Mouse (Mus musculus): Measurements from ENCODE around the gene Atp6v0a4. TPM values are rescaled to one million over a fixed set of nuclear protein-coding genes. Genes with fewer than 3 reads are reported as not detected.
A peak's percentile ranks its signal among the peaks of the same experiment; 100 is the strongest.

Gene Atp6v0a4
- total and polyA plus RNA-seq, 2 experiments from 2014 or later = 0.29 to 0.42 TPM

GRCm38 (mm10) chr6:38129883-38130282 is 5.5 kb upstream of the Atp6v0a4 start:
- ATAC-seq (no peak), DNase-seq (ENCODE audit: low spot score) (no peak)
- H3K4me2 ChIP-seq (ENCODE audit: low read depth, low read length) = no peak overlapping the region
- 96% methylated on average over 5 of the region's 5 CpGs for WGBS
- no peak overlapping the region for H3K4me3 ChIP-seq (ENCODE audit: low read length)
- peaks cover 30% of the 10 kb centered on the region; the same call in 1 of the 2 replicates for H3K36me3 ChIP-seq (ENCODE audit: insufficient read depth, low read length)
- no peaks in the 10 kb centered on the region for H3K9me3 ChIP-seq (ENCODE audit: low read length)
- H3K9ac ChIP-seq (replicated peaks; ENCODE audit: low read length) = no peak overlapping the region
- H3K4me1 ChIP-seq (ENCODE audit: insufficient read depth, low read length) = no peaks in the 10 kb centered on the region
- H3K27ac ChIP-seq = no peak overlapping the region
- no peaks in the 10 kb centered on the region for H3K27me3 ChIP-seq (ENCODE audit: insufficient read depth, low read length)
- TF ChIP-seq CTCF (IDR thresholded peaks at IDR 0.05; ENCODE audit: low read depth) = peak; percentile 28

- no peaks in the 10 kb centered on the region for H3K9me3 ChIP-seq (ENCODE audit: low read length)
- H3K27me3 ChIP-seq (ENCODE audit: insufficient read depth, low read length) = no peaks in the 10 kb centered on the region
- DNase-seq (ENCODE audit: low spot score) (no peak), ATAC-seq (no peak)
- H3K4me1 ChIP-seq (ENCODE audit: insufficient read depth, low read length) = no peaks in the 10 kb centered on the region
- TF ChIP-seq CTCF (IDR thresholded peaks at IDR 0.05; ENCODE audit: low read depth) = no peak
- peaks cover 30% of the 10 kb centered on the region; the same call in 1 of the 2 replicates for H3K36me3 ChIP-seq (ENCODE audit: insufficient read depth, low read length)
- no peak overlapping the region for H3K4me2 ChIP-seq (ENCODE audit: low read depth, low read length)
- H3K27ac ChIP-seq = no peak overlapping the region
- 84% methylated on average over 14 of the region's 14 CpGs for WGBS
- no peak overlapping the region for H3K4me3 ChIP-seq (ENCODE audit: low read length)
- H3K9ac ChIP-seq (replicated peaks; ENCODE audit: low read length) = no peak overlapping the region
Measured at GRCm38 (mm10) chr6:38128115-38128514, 3.7 kb upstream of the Atp6v0a4 start.

- 93% methylated on average over 3 of the region's 3 CpGs for WGBS
- no peak overlapping the region for H3K27ac ChIP-seq
- H3K4me2 ChIP-seq (ENCODE audit: low read depth, low read length) = no peak overlapping the region
- no peak for TF ChIP-seq CTCF (IDR thresholded peaks at IDR 0.05; ENCODE audit: low read depth)
- no peak overlapping the region for H3K4me3 ChIP-seq (ENCODE audit: low read length)
- no peak overlapping the region for H3K9ac ChIP-seq (replicated peaks; ENCODE audit: low read length)
- H3K9me3 ChIP-seq (ENCODE audit: low read length) = no peaks in the 10 kb centered on the region
- H3K4me1 ChIP-seq (ENCODE audit: insufficient read depth, low read length) = no peaks in the 10 kb centered on the region
- no peak for ATAC-seq
- H3K27me3 ChIP-seq (ENCODE audit: insufficient read depth, low read length) = no peaks in the 10 kb centered on the region
- H3K36me3 ChIP-seq (ENCODE audit: insufficient read depth, low read length) = peaks cover 30% of the 10 kb centered on the region; the same call in 1 of the 2 replicates
- no peak for DNase-seq (ENCODE audit: low spot score)
Measured at GRCm38 (mm10) chr6:38125462-38125861, 1.1 kb upstream of the Atp6v0a4 start.

GRCm38 (mm10) chr6:38124882-38125281 is 496 bp upstream of the Atp6v0a4 start:
- Histone ChIP-seq H3K9me3 (ENCODE audit: low read length) (no peaks in the 10 kb centered on the region), H3K4me3 (ENCODE audit: low read length) (no peak overlapping the region), H3K9ac (replicated peaks; ENCODE audit: low read length) (no peak overlapping the region), H3K27ac (no peak overlapping the region), H3K27me3 (ENCODE audit: insufficient read depth, low read length) (no peaks in the 10 kb centered on the region), H3K36me3 (ENCODE audit: insufficient read depth, low read length) (peaks cover 25% of the 10 kb centered on the region; the same call in 1 of the 2 replicates), H3K4me2 (ENCODE audit: low read depth, low read length) (no peak overlapping the region), H3K4me1 (ENCODE audit: insufficient read depth, low read length) (no peaks in the 10 kb centered on the region)
- ATAC-seq = no peak
- WGBS = 96% methylated on average over 5 of the region's 5 CpGs
- no peak for DNase-seq (ENCODE audit: low spot score)
- TF ChIP-seq CTCF (IDR thresholded peaks at IDR 0.05; ENCODE audit: low read depth) = no peak

- no peaks in the 10 kb centered on the region for H3K27me3 ChIP-seq (ENCODE audit: insufficient read depth, low read length)
- H3K36me3 ChIP-seq (ENCODE audit: insufficient read depth, low read length) = peaks cover 21% of the 10 kb centered on the region; the same call in 1 of the 2 replicates
- H3K9ac ChIP-seq (replicated peaks; ENCODE audit: low read length) = no peak overlapping the region
- TF ChIP-seq CTCF (IDR thresholded peaks at IDR 0.05; ENCODE audit: low read depth) = no peak
- H3K4me1 ChIP-seq (ENCODE audit: insufficient read depth, low read length) = no peaks in the 10 kb centered on the region
- DNase-seq (ENCODE audit: low spot score) = no peak
- no peak for ATAC-seq
- no peak overlapping the region for H3K27ac ChIP-seq
- no peak overlapping the region for H3K4me3 ChIP-seq (ENCODE audit: low read length)
- 75% methylated on average over 18 of the region's 18 CpGs for WGBS
- no peaks in the 10 kb centered on the region for H3K9me3 ChIP-seq (ENCODE audit: low read length)
- no peak overlapping the region for H3K4me2 ChIP-seq (ENCODE audit: low read depth, low read length)
Measured at GRCm38 (mm10) chr6:38123471-38124206, 747 bp downstream of the Atp6v0a4 start.

GRCm38 (mm10) chr6:38122791-38123190 is 1.6 kb downstream of the Atp6v0a4 start:
- no peak overlapping the region for H3K9ac ChIP-seq (replicated peaks; ENCODE audit: low read length)
- H3K9me3 ChIP-seq (ENCODE audit: low read length) = no peaks in the 10 kb centered on the region
- DNase-seq (ENCODE audit: low spot score) (no peak), ATAC-seq (no peak)
- no peak overlapping the region for H3K4me2 ChIP-seq (ENCODE audit: low read depth, low read length)
- H3K36me3 ChIP-seq (ENCODE audit: insufficient read depth, low read length) = peaks cover 13% of the 10 kb centered on the region; the same call in 1 of the 2 replicates
- no peak for TF ChIP-seq CTCF (IDR thresholded peaks at IDR 0.05; ENCODE audit: low read depth)
- H3K27me3 ChIP-seq (ENCODE audit: insufficient read depth, low read length) = no peaks in the 10 kb centered on the region
- 58% methylated on average over 6 of the region's 6 CpGs for WGBS
- H3K4me1 ChIP-seq (ENCODE audit: insufficient read depth, low read length) = no peaks in the 10 kb centered on the region
- no peak overlapping the region for H3K27ac ChIP-seq
- no peak overlapping the region for H3K4me3 ChIP-seq (ENCODE audit: low read length)

- H3K9ac ChIP-seq (replicated peaks; ENCODE audit: low read length) = no peak overlapping the region
- no peaks in the 10 kb centered on the region for H3K4me1 ChIP-seq (ENCODE audit: insufficient read depth, low read length)
- peaks cover 5% of the 10 kb centered on the region; the same call in 1 of the 2 replicates for H3K36me3 ChIP-seq (ENCODE audit: insufficient read depth, low read length)
- no peaks in the 10 kb centered on the region for H3K27me3 ChIP-seq (ENCODE audit: insufficient read depth, low read length)
- WGBS = 84% methylated on average over 5 of the region's 5 CpGs
- ATAC-seq = peak; percentile 30; the same call in 1 of the 2 replicates
- H3K4me3 ChIP-seq (ENCODE audit: low read length) = no peak overlapping the region
- TF ChIP-seq CTCF (IDR thresholded peaks at IDR 0.05; ENCODE audit: low read depth) = no peak
- DNase-seq (ENCODE audit: low spot score) = no peak
- H3K9me3 ChIP-seq (ENCODE audit: low read length) = no peaks in the 10 kb centered on the region
- H3K4me2 ChIP-seq (ENCODE audit: low read depth, low read length) = no peak overlapping the region
- no peak overlapping the region for H3K27ac ChIP-seq
Measured at GRCm38 (mm10) chr6:38121843-38122242, 2.5 kb downstream of the Atp6v0a4 start.

Measured in hindbrain, postnatal 0 days (tissue).